Mouse (Mus musculus) thymus, adult 2 months (tissue): Measurements from ENCODE around the gene Gdi2.

Experiments used
- CTCF ChIP-seq: fragments of 200-500 bp; IDR thresholded peaks from 2 replicates; pipeline ENCODE4 v1.5.1; 2012; ENCODE audit warnings: mild to moderate bottlenecking, control low read depth, low read length, moderate library complexity, borderline replicate concordance; ENCODE audit not compliant: control insufficient read depth, poor library complexity, insufficient read depth; ENCODE audit errors: extremely low read depth
- POLR2A ChIP-seq: fragments of 200-500 bp; IDR thresholded peaks from 2 replicates; pipeline ENCODE4 v1.6.1; 2012; ENCODE audit warnings: mild to moderate bottlenecking, low read length, control low read depth, moderate library complexity; ENCODE audit not compliant: control insufficient read depth, poor library complexity, insufficient read depth; ENCODE audit errors: extremely low read depth

DNA sequence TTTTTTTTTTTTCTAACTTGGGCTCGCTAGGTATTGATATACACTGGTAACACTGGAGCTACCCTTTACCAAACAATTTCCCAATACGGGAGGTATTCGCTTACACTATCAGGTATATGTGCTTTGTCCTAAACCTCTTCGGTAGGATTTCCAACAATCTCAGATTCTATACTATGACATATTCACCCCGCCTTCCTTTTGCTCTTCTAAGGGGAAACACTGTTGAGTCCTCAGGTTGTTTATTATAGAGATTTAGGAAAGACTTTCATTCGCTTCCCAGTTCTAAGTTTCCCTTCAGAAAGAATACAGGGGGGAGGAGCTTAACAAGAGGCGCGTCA, 71.9 kb downstream of the Gdi2 start:
- TF ChIP-seq POLR2A (no peak), CTCF (no peak)
